Mouse (Mus musculus): ENCODE measurements around the gene Rwdd3. TPM values are rescaled to one million over a fixed set of nuclear protein-coding genes. Genes with fewer than 3 reads are reported as not detected.
A peak's percentile ranks its signal among the peaks of the same experiment; 100 is the strongest.

The Rwdd3 gene
- polyA plus RNA-seq, 2 experiments = 1.1 to 1.3 TPM

DNA sequence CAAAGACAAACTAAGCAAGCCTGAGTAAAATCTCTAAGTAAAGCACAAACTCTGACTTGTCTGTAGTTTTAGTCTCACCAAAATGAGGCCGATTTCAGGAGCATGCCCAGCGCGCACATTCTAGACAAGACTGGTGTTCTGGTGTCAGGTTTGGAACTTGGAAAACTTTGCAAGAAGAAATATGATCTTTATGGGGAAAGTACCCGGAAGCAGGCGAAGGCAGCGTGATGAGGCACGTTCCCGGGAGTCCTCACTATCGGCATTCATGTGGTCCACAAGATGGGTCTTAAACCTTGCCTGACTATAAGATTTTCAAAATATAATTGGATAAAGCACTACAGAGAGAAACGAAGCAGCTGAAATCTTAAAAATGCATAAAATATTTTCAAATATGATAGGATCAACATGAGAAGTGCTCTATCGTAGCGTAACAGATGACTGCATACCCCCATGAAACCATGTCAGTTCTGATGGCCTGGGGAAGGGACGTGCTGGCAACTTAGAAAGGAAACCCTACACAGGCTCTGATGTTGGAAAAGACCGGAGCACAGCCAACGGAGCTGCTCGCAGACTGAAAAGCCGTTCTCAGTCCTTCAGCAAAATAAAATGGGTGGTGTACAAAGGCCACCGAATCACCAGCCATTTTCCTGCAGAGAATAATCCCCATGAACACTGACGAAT, 34.8 kb upstream of the Rwdd3 start:
- Histone ChIP-seq H3K27me3 (ENCODE audit: control insufficient read depth, insufficient read depth, low read length) (no peaks in the 10 kb centered on the region), H3K27ac (no peak overlapping the region), H3K36me3 (replicated peaks; ENCODE audit: control insufficient read depth, insufficient read depth, low read depth) (peaks cover 26% of the 10 kb centered on the region), H3K4me2 (ENCODE audit: low read depth) (no peak overlapping the region), H3K4me3 (ENCODE audit: insufficient read depth in 1 of 2, low read depth in 2 of 2, low read length in 2 of 2) (no peak overlapping the region), H3K9me3 (ENCODE audit: control insufficient read depth, low read length) (no peaks in the 10 kb centered on the region), H3K9ac (replicated peaks) (no peak overlapping the region), H3K4me1 (replicated peaks; ENCODE audit: control insufficient read depth in 2 of 2, insufficient read depth in 2 of 2, low read length in 1 of 2) (peaks cover 10 to 18% of the 10 kb centered on the region in 2 experiments)
- ATAC-seq (ENCODE audit: insufficient read depth) (no peak), DNase-seq (ENCODE audit: low read depth in 3 of 3, low spot score in 3 of 3) (no peak)
- TF ChIP-seq CTCF (IDR thresholded peaks at IDR 0.05; ENCODE audit: low read depth) = no peak
- TF ChIP-seq EP300 (IDR thresholded peaks at IDR 0.05; ENCODE audit: low read depth) = no peak
- WGBS (ENCODE audit: insufficient replicate concordance) = 92% methylated on average over 19 of the region's 19 CpGs

DNA sequence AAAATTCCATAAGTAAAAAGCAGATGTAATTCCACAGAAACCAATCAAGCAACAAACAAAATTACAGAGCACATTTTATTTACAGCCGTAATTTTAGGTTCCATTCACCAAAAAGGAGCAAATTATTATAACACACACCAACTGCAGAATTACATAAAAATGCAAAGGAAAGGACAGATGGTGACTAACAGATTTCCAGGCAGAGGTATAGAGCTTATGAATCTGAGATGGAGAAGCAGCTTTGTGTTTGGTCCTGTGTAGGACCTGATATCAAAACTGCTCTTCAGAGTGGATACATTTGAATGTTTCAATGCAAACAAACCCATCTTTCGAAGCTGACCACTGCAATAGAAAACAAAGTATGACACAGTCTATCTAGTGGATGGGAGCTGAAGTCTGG, 31.1 kb upstream of the Rwdd3 start:
- H3K4me1 ChIP-seq (replicated peaks; ENCODE audit: control insufficient read depth in 2 of 2, insufficient read depth in 2 of 2, low read length in 1 of 2) = peaks cover 27 to 38% of the 10 kb centered on the region in 2 experiments

DNA sequence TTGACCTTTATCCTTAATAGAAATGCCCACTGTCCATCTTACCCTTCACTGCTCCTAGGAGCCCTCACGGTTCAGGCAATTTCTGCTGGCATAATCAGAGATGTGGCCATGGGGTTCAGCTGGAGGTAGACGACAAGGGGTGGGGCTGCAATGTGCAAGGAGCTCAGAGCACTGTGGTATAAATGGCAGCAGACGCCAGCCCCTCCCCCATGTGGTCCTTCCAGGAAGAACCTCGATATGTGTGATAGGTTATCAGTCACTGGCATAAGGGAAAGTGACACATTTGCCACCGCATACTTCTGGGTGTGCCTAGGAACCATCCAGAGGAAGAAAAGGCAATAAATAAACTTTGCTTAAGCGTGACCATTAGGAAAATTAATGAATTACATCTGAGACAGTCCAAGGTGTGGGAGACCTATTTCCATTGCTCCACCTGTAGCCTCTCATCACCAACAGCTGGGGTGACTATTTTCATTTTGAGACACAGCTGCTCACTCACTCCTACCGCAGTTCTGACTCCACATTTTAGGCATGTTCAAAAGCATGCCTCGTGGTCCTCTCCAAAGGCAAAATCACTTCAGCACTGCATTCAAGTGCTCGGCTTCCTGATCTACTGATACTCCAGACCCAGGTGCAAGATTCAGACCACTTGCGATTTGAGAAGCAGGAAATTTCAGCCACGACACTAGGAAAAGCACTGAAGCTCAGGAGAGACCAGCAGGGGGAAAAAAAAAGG, 29.7 kb upstream of the Rwdd3 start:
- peak overlapping the region; percentile 35 to 46 for H3K4me3 ChIP-seq (ENCODE audit: insufficient read depth in 1 of 2, low read depth in 2 of 2, low read length in 2 of 2)

More for the DNA sequence above, 31.1 kb upstream of the Rwdd3 start:
- TF ChIP-seq EP300 (IDR thresholded peaks at IDR 0.05; ENCODE audit: low read depth) (no peak), CTCF (IDR thresholded peaks at IDR 0.05; ENCODE audit: low read depth) (no peak)
- ATAC-seq (ENCODE audit: insufficient read depth) (no peak), DNase-seq (ENCODE audit: low read depth in 3 of 3, low spot score in 3 of 3) (no peak)
- 77% methylated on average over 2 of the region's 2 CpGs for WGBS (ENCODE audit: insufficient replicate concordance)
- H3K9ac ChIP-seq (replicated peaks) = no peak overlapping the region
- H3K9me3 ChIP-seq (ENCODE audit: control insufficient read depth, low read length) = no peaks in the 10 kb centered on the region
- H3K27ac ChIP-seq = peak overlapping the region; percentile 16; the same call in 1 of the 2 replicates
- peaks cover 17% of the 10 kb centered on the region for H3K36me3 ChIP-seq (replicated peaks; ENCODE audit: control insufficient read depth, insufficient read depth, low read depth)
- H3K4me2 ChIP-seq (ENCODE audit: low read depth) = no peak overlapping the region
- no peaks in the 10 kb centered on the region for H3K27me3 ChIP-seq (ENCODE audit: control insufficient read depth, insufficient read depth, low read length)
- no peak overlapping the region for H3K4me3 ChIP-seq (ENCODE audit: insufficient read depth in 1 of 2, low read depth in 2 of 2, low read length in 2 of 2)

DNA sequence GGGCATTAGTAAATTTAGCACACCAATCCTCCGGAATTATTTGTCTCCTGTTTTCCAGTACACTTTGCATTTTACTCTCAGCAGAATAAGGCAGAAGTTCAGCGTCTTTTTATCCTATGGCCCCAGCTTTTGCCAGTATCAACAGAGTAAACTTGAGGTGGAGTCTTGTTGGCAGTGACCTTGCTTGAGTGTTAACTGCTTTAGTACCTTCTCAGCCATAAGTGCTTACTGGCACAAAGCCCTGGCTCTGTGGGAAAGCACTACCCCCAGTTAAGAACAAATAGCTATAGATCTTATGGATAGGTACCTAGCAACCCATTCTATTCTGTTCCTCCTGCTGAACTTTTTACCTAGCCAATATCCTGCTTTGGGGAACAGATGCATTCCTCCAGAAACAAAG, 17.7 kb upstream of the Rwdd3 start:
- H3K9me3 ChIP-seq (ENCODE audit: control insufficient read depth, low read length) = no peaks in the 10 kb centered on the region
- H3K27ac ChIP-seq = no peak overlapping the region
- H3K4me3 ChIP-seq (ENCODE audit: insufficient read depth in 1 of 2, low read depth in 2 of 2, low read length in 2 of 2) = no peak overlapping the region
- no peak overlapping the region for H3K9ac ChIP-seq (replicated peaks)
- no peaks in the 10 kb centered on the region for H3K27me3 ChIP-seq (ENCODE audit: control insufficient read depth, insufficient read depth, low read length)
- no peak for TF ChIP-seq EP300 (IDR thresholded peaks at IDR 0.05; ENCODE audit: low read depth)
- TF ChIP-seq CTCF (IDR thresholded peaks at IDR 0.05; ENCODE audit: low read depth) = no peak
- no peak for ATAC-seq (ENCODE audit: insufficient read depth)
- no peaks in the 10 kb centered on the region for H3K36me3 ChIP-seq (replicated peaks; ENCODE audit: control insufficient read depth, insufficient read depth, low read depth)
- DNase-seq (ENCODE audit: low read depth in 3 of 3, low spot score in 3 of 3) = no peak
- H3K4me2 ChIP-seq (ENCODE audit: low read depth) = no peak overlapping the region
- H3K4me1 ChIP-seq (replicated peaks; ENCODE audit: control insufficient read depth in 2 of 2, insufficient read depth in 2 of 2, low read length in 1 of 2) = peaks cover 0 to 7% of the 10 kb centered on the region in 2 experiments; a peak in 3 of 4 replicates
- 60% methylated on average over 2 of the region's 2 CpGs for WGBS (ENCODE audit: insufficient replicate concordance)

More for the DNA sequence above, 29.7 kb upstream of the Rwdd3 start:
- peak; percentile 94 for TF ChIP-seq EP300 (IDR thresholded peaks at IDR 0.05; ENCODE audit: low read depth)
- TF ChIP-seq CTCF (IDR thresholded peaks at IDR 0.05; ENCODE audit: low read depth) = peak; percentile 29; the same call in 1 of the 2 replicates
- H3K4me2 ChIP-seq (ENCODE audit: low read depth) = peak overlapping the region; percentile 73
- ATAC-seq (ENCODE audit: insufficient read depth) = peak; percentile 100
- DNase-seq (ENCODE audit: low read depth in 3 of 3, low spot score in 3 of 3) = peak; percentile 91 to 92 (median 91)
- peak overlapping the region; percentile 57 for H3K9ac ChIP-seq (replicated peaks)
- no peaks in the 10 kb centered on the region for H3K27me3 ChIP-seq (ENCODE audit: control insufficient read depth, insufficient read depth, low read length)
- H3K9me3 ChIP-seq (ENCODE audit: control insufficient read depth, low read length) = no peaks in the 10 kb centered on the region
- peak overlapping the region; percentile 97 for H3K27ac ChIP-seq
- 10% methylated on average over 11 of the region's 11 CpGs for WGBS (ENCODE audit: insufficient replicate concordance)
- peaks cover 27 to 38% of the 10 kb centered on the region in 2 experiments for H3K4me1 ChIP-seq (replicated peaks; ENCODE audit: control insufficient read depth in 2 of 2, insufficient read depth in 2 of 2, low read length in 1 of 2)
- peaks cover 3% of the 10 kb centered on the region; the same call in 1 of the 2 replicates for H3K36me3 ChIP-seq (replicated peaks; ENCODE audit: control insufficient read depth, insufficient read depth, low read depth)

DNA sequence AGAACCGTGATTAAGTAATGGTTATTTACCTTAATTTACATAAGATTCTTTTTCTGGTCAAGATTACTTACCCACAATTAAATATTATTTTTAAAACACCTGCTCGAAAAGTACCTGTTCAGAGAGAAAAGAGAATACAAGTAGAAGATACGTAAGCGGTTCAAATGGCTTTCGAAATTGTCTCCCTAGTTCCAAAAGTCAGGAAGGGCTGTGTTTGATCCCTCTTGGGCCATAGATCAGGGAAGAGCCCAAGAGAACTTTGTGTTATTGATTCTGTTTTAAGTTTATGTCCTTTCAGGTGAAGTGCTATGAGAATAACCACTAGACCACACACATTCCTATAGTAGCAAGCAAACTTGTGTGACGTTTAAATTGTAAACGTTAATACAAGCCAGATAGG, 16.0 kb upstream of the Rwdd3 start:
- TF ChIP-seq CTCF (IDR thresholded peaks at IDR 0.05; ENCODE audit: low read depth) (no peak), EP300 (IDR thresholded peaks at IDR 0.05; ENCODE audit: low read depth) (no peak)
- Histone ChIP-seq H3K36me3 (replicated peaks; ENCODE audit: control insufficient read depth, insufficient read depth, low read depth) (no peaks in the 10 kb centered on the region), H3K4me1 (replicated peaks; ENCODE audit: control insufficient read depth in 2 of 2, insufficient read depth in 2 of 2, low read length in 1 of 2) (peaks cover 0 to 7% of the 10 kb centered on the region in 2 experiments; a peak in 3 of 4 replicates), H3K27me3 (ENCODE audit: control insufficient read depth, insufficient read depth, low read length) (no peaks in the 10 kb centered on the region), H3K9ac (replicated peaks) (no peak overlapping the region), H3K4me2 (ENCODE audit: low read depth) (no peak overlapping the region), H3K27ac (no peak overlapping the region), H3K9me3 (ENCODE audit: control insufficient read depth, low read length) (no peaks in the 10 kb centered on the region), H3K4me3 (ENCODE audit: insufficient read depth in 1 of 2, low read depth in 2 of 2, low read length in 2 of 2) (no peak overlapping the region)
- DNase-seq (ENCODE audit: low read depth in 3 of 3, low spot score in 3 of 3) (no peak), ATAC-seq (ENCODE audit: insufficient read depth) (no peak)
- WGBS (ENCODE audit: insufficient replicate concordance) = 73% methylated on average over 7 of the region's 7 CpGs
